Mouse (Mus musculus) ES-E14 (cell line): Measurements from ENCODE around the gene Sem1.

Experiments
- CHD2 ChIP-seq: IDR thresholded peaks from 2 replicates; pipeline ENCODE4 v1.6.1; 2014; ENCODE audit warnings: mild to moderate bottlenecking, low read depth, low read length, inconsistent platforms
- HCFC1 ChIP-seq: IDR thresholded peaks from 2 replicates; pipeline ENCODE4 v1.6.1; 2012; ENCODE audit warnings: low read length, inconsistent platforms, borderline replicate concordance; ENCODE audit not compliant: insufficient read depth

GRCm38 (mm10) chr6:6563691-6564090 is 14.8 kb downstream of the Sem1 start:
- TF ChIP-seq HCFC1 (no peak), CHD2 (no peak)
